Mouse (Mus musculus): ENCODE data around the gene Crip1. TPM values are rescaled to one million over a fixed set of nuclear protein-coding genes. Genes with fewer than 3 reads are reported as not detected.
"Not testable (repeated sequence)": the region's sequence is repeated elsewhere in the genome, so short reads cannot be mapped to it uniquely, and the experiment has no call there.

Crip1 gene
- total RNA-seq, 4 experiments from 2014 or later: 12.4 to 18.7 (median 16.3) TPM

DNA sequence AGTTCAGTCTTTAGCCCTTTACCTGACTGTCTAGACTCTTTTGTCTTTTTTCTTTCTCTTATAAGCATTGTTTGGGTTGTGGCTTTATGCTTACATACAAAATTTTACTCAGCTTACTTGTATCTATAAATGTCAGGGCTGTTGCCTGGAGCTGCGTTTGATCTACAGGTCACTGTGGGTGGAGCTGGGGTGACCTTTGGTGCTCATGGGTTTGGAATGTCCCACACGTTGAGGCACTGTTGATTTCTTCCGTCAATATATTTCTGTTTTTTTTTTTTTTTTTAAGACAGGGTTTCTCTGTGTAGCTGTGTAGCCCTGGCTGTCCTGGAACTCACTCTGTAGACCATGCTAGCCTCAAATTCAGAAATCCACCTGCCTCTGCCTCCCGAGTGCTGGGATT is 34.9 kb downstream of the Crip1 start:
- DNase-seq (ENCODE audit: low spot score in 2 of 2): no peak

DNA sequence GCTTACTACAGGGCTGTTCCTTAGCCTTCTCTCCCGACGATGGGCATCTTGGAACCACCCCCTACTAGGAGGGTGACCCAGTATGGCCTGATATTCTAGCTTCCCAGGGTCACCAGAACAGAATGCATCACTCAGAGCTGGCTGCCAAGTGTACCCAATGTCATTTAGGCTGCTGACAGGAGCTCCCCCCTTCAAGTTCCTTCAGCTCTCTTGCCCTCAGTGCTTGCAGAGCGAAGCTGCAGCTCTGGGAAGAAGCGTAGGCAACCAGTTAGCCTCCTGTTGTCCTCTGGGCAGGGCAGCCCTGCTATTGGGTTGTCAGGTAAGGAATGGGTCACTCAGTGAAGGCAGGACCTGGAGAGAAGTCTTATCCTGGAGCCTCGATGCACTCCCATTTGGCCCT is 38.8 kb downstream of the Crip1 start:
- no peak for DNase-seq (ENCODE audit: low spot score in 2 of 2)

DNA sequence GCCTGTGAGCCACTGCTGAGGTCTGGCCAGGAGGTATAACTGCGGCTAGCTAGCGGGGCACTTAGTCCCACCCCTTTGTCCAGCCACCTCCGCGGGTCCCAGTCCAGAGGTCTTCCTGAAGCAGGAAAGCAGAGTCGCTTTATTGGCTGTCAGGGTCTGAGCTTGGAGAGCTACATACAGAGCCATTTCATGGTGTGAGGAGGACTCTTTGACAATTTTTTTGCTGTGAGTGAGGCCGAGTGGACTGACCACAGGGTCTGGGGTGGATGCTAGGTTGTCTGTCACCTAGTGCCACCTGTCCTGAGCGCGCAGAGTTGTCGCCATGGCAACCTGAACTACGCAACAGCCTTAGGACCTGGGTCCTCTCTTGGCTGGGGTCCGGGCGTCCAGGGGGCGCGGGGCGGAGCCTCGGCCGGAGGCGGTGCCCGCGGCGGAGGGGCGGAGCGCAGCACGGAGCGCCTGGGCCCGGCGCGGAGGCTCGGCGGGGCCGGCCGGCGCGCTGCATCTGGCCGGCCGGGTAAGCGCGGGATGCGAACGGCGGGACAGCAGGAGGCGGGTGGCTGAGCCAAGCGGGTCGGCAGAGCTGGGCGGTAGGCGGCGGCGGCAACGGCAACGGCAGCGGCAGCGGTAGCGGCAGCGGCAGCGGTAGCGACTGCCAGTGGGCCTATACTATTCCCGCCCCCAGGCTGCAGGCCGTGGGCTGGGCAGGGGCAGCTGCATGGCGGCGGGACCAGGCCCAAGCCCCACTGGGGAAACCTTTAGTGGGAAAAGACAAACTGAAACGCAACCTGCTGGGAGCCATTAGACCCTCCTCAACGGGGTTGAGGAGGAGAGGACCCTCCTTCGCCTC is 39.6 kb downstream of the Crip1 start, which contains the start of gene Tmem121:
Gene Tmem121 (plus strand): TSS at position 489 of the 850 bp plus-strand sequence.
- DNase-seq (ENCODE audit: low spot score in 2 of 2): peak in 1 of 2 experiments; percentile 26

DNA sequence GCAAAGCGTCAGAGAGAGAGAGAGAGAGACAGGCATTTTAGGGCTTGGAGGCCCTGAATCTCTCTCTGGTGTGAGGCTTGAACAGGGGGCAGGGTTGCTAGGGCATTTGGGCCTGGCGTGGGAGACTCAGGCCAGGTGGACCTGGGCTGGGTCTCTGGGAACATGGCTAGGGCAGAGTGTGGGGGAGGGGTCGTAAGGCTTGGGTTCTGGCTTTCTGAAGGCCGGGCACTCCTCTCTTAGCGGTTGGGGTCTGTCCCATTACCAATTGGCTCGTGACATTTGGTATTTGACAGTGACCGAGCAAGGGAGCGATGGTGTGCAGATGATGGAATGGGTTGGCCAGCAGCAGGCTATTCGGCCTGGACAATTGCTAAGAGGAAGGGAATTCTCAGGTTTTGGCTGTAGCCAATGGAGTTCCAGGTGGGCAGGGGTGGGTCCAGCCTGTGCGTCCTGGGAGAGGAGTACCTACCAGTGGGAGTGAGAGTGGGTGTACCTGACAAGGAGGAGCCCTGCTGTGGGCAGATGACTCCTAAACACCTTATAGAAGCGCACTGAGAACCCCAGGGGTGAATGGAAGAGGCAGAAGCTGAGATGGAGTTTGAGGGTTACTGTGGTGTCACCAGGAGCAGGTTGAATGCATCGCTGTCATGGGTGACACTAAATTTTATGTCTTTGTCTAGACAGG is 40.4 kb downstream of the Crip1 start:
- DNase-seq (ENCODE audit: low spot score in 2 of 2): no peak

DNA sequence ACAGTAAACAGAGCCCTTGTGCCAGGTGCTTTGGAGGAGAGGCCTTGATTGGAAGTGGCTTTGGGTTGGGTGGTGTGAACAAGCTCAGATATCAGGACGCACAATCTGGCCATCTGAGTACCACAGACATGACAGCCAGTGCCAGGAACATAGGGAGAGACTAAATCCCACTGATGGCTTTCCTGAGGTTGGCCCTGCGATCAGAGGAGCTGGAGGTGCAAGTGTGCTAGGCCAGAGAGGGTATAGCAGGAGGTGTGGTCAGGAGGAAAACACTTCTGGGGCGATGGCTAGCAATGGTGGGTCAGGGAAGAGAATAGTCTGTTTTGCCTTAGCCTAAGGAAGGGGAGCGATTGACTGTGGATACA is 40.9 kb downstream of the Crip1 start:
- no peak for DNase-seq (ENCODE audit: low spot score in 2 of 2)

DNA sequence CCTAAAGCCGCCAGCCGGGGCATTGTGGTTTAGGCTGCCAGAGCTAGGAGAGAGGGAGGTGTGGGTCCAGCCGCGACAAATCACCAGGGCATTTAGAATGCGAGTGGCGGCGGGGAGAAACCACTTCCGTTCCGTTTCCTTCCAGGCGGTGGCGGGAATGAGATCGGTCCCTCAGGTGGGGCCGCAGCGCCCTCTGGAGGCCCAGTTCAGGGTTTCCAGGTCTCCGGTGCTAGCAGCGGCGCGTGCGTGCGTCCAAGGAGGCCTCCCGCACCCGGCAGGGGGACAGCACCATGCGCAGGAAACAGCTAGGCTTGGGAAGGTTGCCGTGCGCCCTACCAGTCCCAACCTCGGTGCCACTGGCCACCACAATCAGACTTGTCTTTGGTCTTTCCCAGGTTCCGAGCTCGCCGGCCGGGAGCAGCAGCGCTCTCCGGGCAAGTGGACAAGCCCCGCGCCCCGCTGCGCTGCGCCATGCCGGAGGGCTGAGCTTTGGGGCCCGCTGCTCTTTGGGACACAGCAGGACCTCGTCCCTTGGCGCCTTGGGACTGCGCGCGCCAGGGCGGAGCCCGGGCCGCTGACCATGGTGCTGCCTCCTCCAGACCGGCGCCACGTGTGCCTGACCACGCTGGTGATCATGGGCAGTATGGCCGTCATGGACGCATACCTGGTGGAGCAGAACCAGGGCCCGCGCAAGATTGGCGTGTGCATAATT is 41.6 kb downstream of the Crip1 start:
- DNase-seq (ENCODE audit: low spot score in 2 of 2): peak; percentile 76 to 88

DNA sequence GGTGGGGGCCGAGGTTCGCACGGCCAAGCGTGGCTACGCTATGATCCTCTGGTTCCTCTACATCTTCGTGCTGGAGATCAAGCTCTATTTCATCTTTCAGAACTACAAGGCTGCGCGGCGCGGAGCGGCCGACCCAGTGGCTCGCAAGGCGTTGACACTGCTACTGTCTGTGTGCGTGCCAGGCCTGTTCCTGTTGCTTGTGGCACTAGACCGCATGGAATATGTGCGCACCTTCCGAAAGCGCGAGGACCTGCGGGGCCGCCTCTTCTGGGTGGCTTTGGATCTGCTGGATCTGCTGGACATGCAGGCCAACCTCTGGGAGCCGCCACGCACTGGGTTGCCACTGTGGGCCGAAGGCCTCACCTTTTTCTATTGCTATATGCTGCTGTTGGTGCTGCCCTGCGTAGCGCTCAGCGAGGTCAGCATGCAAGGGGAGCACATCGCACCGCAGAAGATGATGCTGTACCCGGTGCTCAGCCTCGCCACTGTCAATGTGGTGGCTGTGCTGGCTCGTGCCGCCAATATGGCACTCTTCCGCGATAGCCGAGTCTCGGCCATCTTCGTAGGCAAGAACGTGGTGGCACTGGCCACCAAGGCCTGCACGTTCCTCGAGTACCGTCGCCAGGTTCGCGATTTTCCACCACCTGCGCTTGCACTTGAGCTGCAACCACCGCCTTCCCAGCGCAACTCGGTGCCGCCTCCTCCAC is 42.4 kb downstream of the Crip1 start:
- peak in 1 of 2 experiments; percentile 26 for DNase-seq (ENCODE audit: low spot score in 2 of 2)

DNA sequence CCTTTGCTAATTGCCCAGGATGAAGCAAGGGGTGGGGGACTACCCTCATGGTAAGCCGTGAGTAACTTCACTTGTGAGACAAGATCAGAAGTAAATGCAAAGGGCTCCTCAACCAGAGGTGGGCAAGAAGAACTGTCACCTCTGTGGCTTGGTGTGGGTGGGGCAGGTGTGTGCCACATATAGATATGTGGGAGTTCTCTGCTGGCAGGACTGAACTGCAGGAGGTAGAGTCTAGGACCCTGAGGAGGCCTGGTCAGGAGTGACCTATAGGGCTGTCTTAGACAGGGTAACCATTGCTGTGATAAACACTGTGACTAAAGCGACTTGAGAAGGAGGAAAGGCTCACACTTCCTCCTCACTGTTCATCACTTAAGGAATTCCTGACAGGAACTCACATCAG is 47.3 kb downstream of the Crip1 start:
- DNase-seq (ENCODE audit: low spot score in 2 of 2): no peak

DNA sequence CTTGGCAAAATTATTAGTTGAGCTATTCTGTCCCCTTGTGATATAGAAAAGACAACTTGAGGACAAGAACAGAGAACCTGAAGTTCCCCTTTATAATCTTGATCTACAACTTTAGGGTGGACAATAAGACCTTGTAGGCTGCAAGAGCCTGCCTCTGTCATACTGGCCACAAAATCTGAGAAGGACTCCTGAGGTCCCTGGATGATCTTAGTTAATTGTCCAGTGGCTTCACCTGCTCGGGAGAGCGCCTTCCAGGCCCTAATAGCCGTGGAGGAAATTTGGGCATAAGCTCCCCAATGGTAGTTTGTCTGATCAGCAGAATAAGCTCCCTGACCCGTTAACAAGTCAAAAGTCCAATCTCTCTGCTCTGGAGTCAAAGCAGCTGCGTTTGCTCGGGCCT is 53.0 kb downstream of the Crip1 start:
- DNase-seq (ENCODE audit: low spot score in 2 of 2): not testable (repeated sequence)

DNA sequence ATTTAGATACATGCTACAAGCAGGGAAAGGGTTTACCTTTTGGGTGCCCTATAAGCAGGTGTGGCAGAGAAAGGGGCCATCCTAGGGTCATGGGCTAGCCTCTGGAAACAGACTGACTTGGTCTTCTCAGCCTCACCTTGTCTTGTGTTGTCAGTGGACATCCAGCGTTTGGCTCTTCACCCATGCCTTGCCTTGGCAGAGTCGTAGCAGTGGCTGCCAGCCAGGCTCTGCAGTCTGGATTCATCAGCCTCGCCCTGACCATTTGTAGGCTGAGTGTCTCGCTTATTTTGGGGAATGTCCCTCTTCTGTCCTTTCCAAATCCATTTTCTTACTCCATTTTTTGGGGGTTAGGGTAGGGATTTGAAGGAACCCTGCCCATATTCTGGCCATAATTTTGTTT is 55.2 kb downstream of the Crip1 start:
- no peak for DNase-seq (ENCODE audit: low spot score in 2 of 2)

DNA sequence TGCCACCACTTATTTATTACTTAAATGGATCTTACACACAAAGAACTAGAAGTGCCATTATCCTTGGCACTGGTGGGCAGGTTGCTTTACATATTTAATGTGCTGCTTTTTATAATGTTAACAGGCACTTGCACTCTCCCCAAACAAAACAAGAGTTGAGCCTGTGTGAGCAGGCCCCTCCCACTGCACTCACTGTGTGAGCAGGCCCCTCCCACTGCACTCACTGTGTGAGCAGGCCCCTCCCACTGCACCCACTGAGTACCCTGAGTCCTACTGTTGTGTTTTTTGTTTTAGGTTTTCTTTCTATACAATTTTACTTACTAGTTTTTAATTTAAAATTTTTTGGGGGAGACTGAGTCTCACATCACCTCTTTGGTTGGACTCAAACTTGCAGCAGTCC is 55.9 kb downstream of the Crip1 start:
- DNase-seq (ENCODE audit: low spot score in 2 of 2): no peak

Other genes with a start within 250 kb of the Crip1 start
- gene Jag2, start 216.5 kb upstream of the Crip1 start, total RNA-seq (2022): 10 to 100 TPM; 48.1 to 69.9 (median 58.9) TPM
- 10 to 100 TPM in 3 of 4 experiments, 1 to 10 TPM in 1; 9.8 to 17.1 (median 11.8) TPM for gene Nudt14, start 204.2 kb upstream of the Crip1 start, total RNA-seq (2022)
- gene Btbd6, start 169.8 kb upstream of the Crip1 start, total RNA-seq (2022): 10 to 100 TPM; 64.2 to 73.5 (median 68.7) TPM
- gene Brf1, start 145.6 kb upstream of the Crip1 start, total RNA-seq (2022): 10 to 100 TPM; 46.0 to 56.9 (median 48.2) TPM
- 100 to 1,000 TPM in 2 of 4 experiments, 10 to 100 TPM in 2; 90.4 to 105 (median 97.5) TPM for gene Pacs2, start 131.8 kb upstream of the Crip1 start, total RNA-seq (2022)
- gene Tex22, start 71.8 kb upstream of the Crip1 start, total RNA-seq (2022): 1 to 10 TPM in 2 of 4 experiments, under 1 TPM in 2; 0.30 to 1.5 (median 0.96) TPM
- 10 to 100 TPM; 70.5 to 74.5 (median 71.6) TPM for gene Mta1, start 48.0 kb upstream of the Crip1 start, total RNA-seq (2022)
- 100 to 1,000 TPM; 142 to 161 (median 148) TPM for gene Crip2, start 6.1 kb upstream of the Crip1 start, total RNA-seq (2022)
- gene Tedc1, start 10.1 kb downstream of the Crip1 start, total RNA-seq (2022): 1 to 10 TPM; 1.0 to 2.1 (median 1.6) TPM
- 10 to 100 TPM; 21.4 to 23.8 (median 23.1) TPM for gene Tmem121, start 39.6 kb downstream of the Crip1 start, total RNA-seq (2022)

All from left cerebral cortex, adult 8-10 months (tissue).